Mouse (Mus musculus) limb, embryonic 11.5 days (tissue): ENCODE measurements at regions not wholly inside any gene's neighbourhood (a gene's known extent, or its start where the extent isn't known, plus 50 kb on each side); places are given as distances from the start of the nearest gene placed in this dataset.

Source experiments
- ATAC-seq: fragments of 200-750 bp; cut with Nextera tagmentation; 2 replicates; pipeline ENCODE4 v1.8.0; 2017; ENCODE audit warnings: low read depth; ENCODE audit not compliant: insufficient number of reproducible peaks, low FRiP score, low TSS enrichment
- DNase-seq: peaks from one replicate; pipeline ENCODE4 v3.0.0-alpha.2; 2015; ENCODE audit warnings: low spot score
- H3K27ac ChIP-seq: fragments of 300-500 bp; sonication (generic); replicated peaks from 2 replicates; pipeline ENCODE4 v1.5.1; 2014; ENCODE audit warnings: low read depth, mild to moderate bottlenecking, low read length
- H3K27me3 ChIP-seq: fragments of 300-500 bp; sonication (generic); 2 replicates; pipeline ENCODE4 v1.6.1; 2014; ENCODE audit warnings: mild to moderate bottlenecking, low read length, mixed read lengths; ENCODE audit not compliant: control insufficient read depth, insufficient read depth
- H3K36me3 ChIP-seq: fragments of 300-500 bp; sonication (generic); 2 replicates; pipeline ENCODE4 v1.6.1; 2014; ENCODE audit warnings: mild to moderate bottlenecking, low read length, moderate library complexity, mixed read lengths; ENCODE audit not compliant: control insufficient read depth, insufficient read depth
- H3K4me1 ChIP-seq: fragments of 300-500 bp; sonication (generic); 2 replicates; pipeline ENCODE4 v1.6.1; 2014; ENCODE audit warnings: low read length, mixed read lengths; ENCODE audit not compliant: control insufficient read depth, insufficient read depth
- H3K4me2 ChIP-seq: fragments of 300-500 bp; sonication (generic); 2 replicates; pipeline ENCODE4 v1.6.1; 2014; ENCODE audit warnings: low read depth, mild to moderate bottlenecking, moderate library complexity; ENCODE audit not compliant: severe bottlenecking
- H3K4me3 ChIP-seq: fragments of 300-500 bp; sonication (generic); 2 replicates; pipeline ENCODE4 v1.5.1; 2014; ENCODE audit warnings: low read depth, low read length
- H3K9ac ChIP-seq: fragments of 300-500 bp; sonication (generic); 2 replicates; pipeline ENCODE4 v1.6.1; 2014; ENCODE audit warnings: mild to moderate bottlenecking, low read length
- H3K9me3 ChIP-seq: fragments of 300-500 bp; sonication (generic); 2 replicates; pipeline ENCODE4 v1.6.1; 2016; ENCODE audit warnings: low read length; ENCODE audit not compliant: control insufficient read depth
- WGBS: fragments of 180-500 bp; shearing (Covaris S2); extraction: QIAGEN DNeasy Blood & Tissue Kit; methylation state at CpG from one replicate; pipeline ENCODE4 v1.1.7; 2014; 5-methylcytosine and 5-hydroxymethylcytosine counted together

- H3K9me3 ChIP-seq = no peaks in the 10 kb centered on the region
Measured at GRCm38 (mm10) chr10:92006467-92006866, 715.8 kb downstream of the Nedd1 start.

GRCm38 (mm10) chr10:91991040-91991439, 731.2 kb downstream of the Nedd1 start:
- ATAC-seq = no peak
- Histone ChIP-seq H3K27me3 (no peaks in the 10 kb centered on the region), H3K9ac (no peak overlapping the region), H3K4me3 (no peak overlapping the region), H3K4me2 (no peak overlapping the region), H3K27ac (no peak overlapping the region), H3K9me3 (no peaks in the 10 kb centered on the region), H3K36me3 (no peaks in the 10 kb centered on the region), H3K4me1 (no peaks in the 10 kb centered on the region)
- WGBS = 89% methylated on average over 4 of the region's 4 CpGs
- DNase-seq = no peak

More at GRCm38 (mm10) chr10:92006467-92006866, 715.8 kb downstream of the Nedd1 start:
- Histone ChIP-seq H3K4me3 (no peak overlapping the region), H3K27me3 (no peaks in the 10 kb centered on the region), H3K4me2 (no peak overlapping the region), H3K4me1 (no peaks in the 10 kb centered on the region), H3K36me3 (no peaks in the 10 kb centered on the region), H3K9ac (no peak overlapping the region), H3K27ac (no peak overlapping the region)
- DNase-seq (no peak), ATAC-seq (no peak)
- WGBS = 88% methylated on average over 3 of the region's 3 CpGs

GRCm38 (mm10) chr10:91988364-91988763, 733.9 kb downstream of the Nedd1 start:
- no peaks in the 10 kb centered on the region for H3K4me1 ChIP-seq
- no peak overlapping the region for H3K27ac ChIP-seq
- WGBS = 91% methylated on average over 8 of the region's 8 CpGs
- ATAC-seq (no peak), DNase-seq (no peak)
- H3K9ac ChIP-seq = no peak overlapping the region
- H3K9me3 ChIP-seq = no peaks in the 10 kb centered on the region
- no peak overlapping the region for H3K4me2 ChIP-seq
- no peak overlapping the region for H3K4me3 ChIP-seq
- H3K27me3 ChIP-seq = no peaks in the 10 kb centered on the region
- H3K36me3 ChIP-seq = no peaks in the 10 kb centered on the region

- no peak for DNase-seq
- 88% methylated on average over 2 of the region's 2 CpGs for WGBS
- no peak overlapping the region for H3K27ac ChIP-seq
Measured at GRCm38 (mm10) chr10:91979841-91980240, 742.4 kb downstream of the Nedd1 start.

GRCm38 (mm10) chr10:91971951-91972350, 750.3 kb downstream of the Nedd1 start:
- no peak for DNase-seq
- 86% methylated on average over 2 of the region's 2 CpGs for WGBS
- ATAC-seq = no peak
- no peak overlapping the region for H3K4me2 ChIP-seq
- no peak overlapping the region for H3K27ac ChIP-seq
- no peak overlapping the region for H3K9ac ChIP-seq
- no peaks in the 10 kb centered on the region for H3K36me3 ChIP-seq
- no peaks in the 10 kb centered on the region for H3K9me3 ChIP-seq
- no peak overlapping the region for H3K4me3 ChIP-seq
- no peaks in the 10 kb centered on the region for H3K4me1 ChIP-seq
- no peaks in the 10 kb centered on the region for H3K27me3 ChIP-seq

More at GRCm38 (mm10) chr10:91979841-91980240, 742.4 kb downstream of the Nedd1 start:
- Histone ChIP-seq H3K9me3 (no peaks in the 10 kb centered on the region), H3K4me3 (no peak overlapping the region), H3K4me2 (no peak overlapping the region), H3K27me3 (no peaks in the 10 kb centered on the region), H3K36me3 (no peaks in the 10 kb centered on the region), H3K9ac (no peak overlapping the region), H3K4me1 (no peaks in the 10 kb centered on the region)
- ATAC-seq = no peak

GRCm38 (mm10) chr10:91967570-91968310, 754.5 kb downstream of the Nedd1 start:
- no peaks in the 10 kb centered on the region for H3K9me3 ChIP-seq
- H3K4me3 ChIP-seq = no peak overlapping the region
- no peak overlapping the region for H3K4me2 ChIP-seq
- H3K36me3 ChIP-seq = no peaks in the 10 kb centered on the region
- no peak overlapping the region for H3K9ac ChIP-seq
- DNase-seq = no peak
- H3K27me3 ChIP-seq = no peaks in the 10 kb centered on the region
- no peak overlapping the region for H3K27ac ChIP-seq
- WGBS = 88% methylated on average over 18 of the region's 18 CpGs
- ATAC-seq = no peak
- H3K4me1 ChIP-seq = no peaks in the 10 kb centered on the region

- Histone ChIP-seq H3K4me1 (no peaks in the 10 kb centered on the region), H3K4me2 (no peak overlapping the region), H3K27ac (no peak overlapping the region), H3K4me3 (no peak overlapping the region), H3K9me3 (no peaks in the 10 kb centered on the region), H3K27me3 (no peaks in the 10 kb centered on the region), H3K36me3 (no peaks in the 10 kb centered on the region), H3K9ac (no peak overlapping the region)
- WGBS = 69% methylated on average over 6 of the region's 6 CpGs
- ATAC-seq (no peak), DNase-seq (no peak)
Measured at GRCm38 (mm10) chr10:91959734-91960492, 762.3 kb downstream of the Nedd1 start.

- WGBS = 55% methylated on average over 1 of the region's 1 CpGs
- H3K4me3 ChIP-seq = no peak overlapping the region
- H3K27ac ChIP-seq = no peak overlapping the region
- DNase-seq = no peak
- no peaks in the 10 kb centered on the region for H3K36me3 ChIP-seq
- no peak overlapping the region for H3K4me2 ChIP-seq
- H3K9me3 ChIP-seq = no peaks in the 10 kb centered on the region
- ATAC-seq = no peak
- no peak overlapping the region for H3K9ac ChIP-seq
- H3K27me3 ChIP-seq = no peaks in the 10 kb centered on the region
- no peaks in the 10 kb centered on the region for H3K4me1 ChIP-seq
Measured at GRCm38 (mm10) chr10:91953078-91953477, 769.1 kb downstream of the Nedd1 start.
